Mouse (Mus musculus): ENCODE measurements around the gene Acad10. TPM values are rescaled to one million over a fixed set of nuclear protein-coding genes. Genes with fewer than 3 reads are reported as not detected.
"Not testable (repeated sequence)": the region's sequence is repeated elsewhere in the genome, so short reads cannot be mapped to it uniquely, and the experiment has no call there.

Gene Acad10
- polyA plus RNA-seq, 1 experiment from 2014 or later: 2.4 TPM

GRCm38 (mm10) chr5:121614921-121615320 lies 45.4 kb downstream of the Acad10 start:
- H3K27ac ChIP-seq (replicated peaks; ENCODE audit: low read depth, low read length); DNase-seq; H3K9me3 ChIP-seq (ENCODE audit: control insufficient read depth, low read length); H3K4me1 ChIP-seq (ENCODE audit: control insufficient read depth, insufficient read depth, low read length); ATAC-seq (ENCODE audit: low FRiP score, low TSS enrichment); H3K36me3 ChIP-seq (ENCODE audit: control insufficient read depth, insufficient read depth, low read length); H3K4me3 ChIP-seq (replicated peaks; ENCODE audit: low read depth, low read length); H3K4me2 ChIP-seq (ENCODE audit: low read length); H3K9ac ChIP-seq (replicated peaks; ENCODE audit: low read length); H3K27me3 ChIP-seq (ENCODE audit: control insufficient read depth, insufficient read depth, low read length): not testable (repeated sequence)
- WGBS: 82% methylated on average over 3 of the region's 3 CpGs

GRCm38 (mm10) chr5:121612036-121612435 lies 48.3 kb downstream of the Acad10 start:
- Histone ChIP-seq H3K27me3 (ENCODE audit: control insufficient read depth, insufficient read depth, low read length) (no peaks in the 10 kb centered on the region), H3K4me3 (replicated peaks; ENCODE audit: low read depth, low read length) (no peak overlapping the region), H3K9me3 (ENCODE audit: control insufficient read depth, low read length) (no peaks in the 10 kb centered on the region), H3K4me2 (ENCODE audit: low read length) (no peak overlapping the region), H3K27ac (replicated peaks; ENCODE audit: low read depth, low read length) (no peak overlapping the region), H3K9ac (replicated peaks; ENCODE audit: low read length) (no peak overlapping the region), H3K36me3 (ENCODE audit: control insufficient read depth, insufficient read depth, low read length) (no peaks in the 10 kb centered on the region), H3K4me1 (ENCODE audit: control insufficient read depth, insufficient read depth, low read length) (no peaks in the 10 kb centered on the region)
- 89% methylated on average over 6 of the region's 6 CpGs for WGBS
- DNase-seq (no peak), ATAC-seq (ENCODE audit: low FRiP score, low TSS enrichment) (no peak)

GRCm38 (mm10) chr5:121609556-121610135 lies 50.7 kb downstream of the Acad10 start:
- not testable (repeated sequence) for H3K4me1 ChIP-seq (ENCODE audit: control insufficient read depth, insufficient read depth, low read length); DNase-seq; H3K4me3 ChIP-seq (replicated peaks; ENCODE audit: low read depth, low read length); H3K36me3 ChIP-seq (ENCODE audit: control insufficient read depth, insufficient read depth, low read length); H3K4me2 ChIP-seq (ENCODE audit: low read length); H3K9me3 ChIP-seq (ENCODE audit: control insufficient read depth, low read length); H3K27ac ChIP-seq (replicated peaks; ENCODE audit: low read depth, low read length); H3K27me3 ChIP-seq (ENCODE audit: control insufficient read depth, insufficient read depth, low read length); H3K9ac ChIP-seq (replicated peaks; ENCODE audit: low read length); ATAC-seq (ENCODE audit: low FRiP score, low TSS enrichment)
- 50% methylated on average over 7 of the region's 8 CpGs for WGBS

GRCm38 (mm10) chr5:121606151-121606550 lies 54.2 kb downstream of the Acad10 start:
- no peak overlapping the region for H3K4me3 ChIP-seq (replicated peaks; ENCODE audit: low read depth, low read length)
- DNase-seq (peak; percentile 79), ATAC-seq (ENCODE audit: low FRiP score, low TSS enrichment) (no peak)
- no peaks in the 10 kb centered on the region for H3K36me3 ChIP-seq (ENCODE audit: control insufficient read depth, insufficient read depth, low read length)
- H3K4me1 ChIP-seq (ENCODE audit: control insufficient read depth, insufficient read depth, low read length): 0 out of 2 replicates have a peak, but pooled peaks cover 2% of the 10 kb centered on the region
- no peaks in the 10 kb centered on the region for H3K27me3 ChIP-seq (ENCODE audit: control insufficient read depth, insufficient read depth, low read length)
- no peak overlapping the region for H3K4me2 ChIP-seq (ENCODE audit: low read length)
- H3K9me3 ChIP-seq (ENCODE audit: control insufficient read depth, low read length): no peaks in the 10 kb centered on the region
- no peak overlapping the region for H3K9ac ChIP-seq (replicated peaks; ENCODE audit: low read length)
- no peak overlapping the region for H3K27ac ChIP-seq (replicated peaks; ENCODE audit: low read depth, low read length)
- 2% methylated on average over 2 of the region's 2 CpGs for WGBS

GRCm38 (mm10) chr5:121603815-121604214 lies 56.5 kb downstream of the Acad10 start:
- not testable (repeated sequence) for H3K4me1 ChIP-seq (ENCODE audit: control insufficient read depth, insufficient read depth, low read length); DNase-seq; H3K27ac ChIP-seq (replicated peaks; ENCODE audit: low read depth, low read length); ATAC-seq (ENCODE audit: low FRiP score, low TSS enrichment); H3K9ac ChIP-seq (replicated peaks; ENCODE audit: low read length); H3K4me3 ChIP-seq (replicated peaks; ENCODE audit: low read depth, low read length); H3K4me2 ChIP-seq (ENCODE audit: low read length); H3K9me3 ChIP-seq (ENCODE audit: control insufficient read depth, low read length); H3K36me3 ChIP-seq (ENCODE audit: control insufficient read depth, insufficient read depth, low read length); H3K27me3 ChIP-seq (ENCODE audit: control insufficient read depth, insufficient read depth, low read length)
- WGBS: 78% methylated on average over 1 of the region's 1 CpGs

GRCm38 (mm10) chr5:121601547-121602299 lies 58.6 kb downstream of the Acad10 start:
- Histone ChIP-seq H3K36me3 (ENCODE audit: control insufficient read depth, insufficient read depth, low read length) (no peaks in the 10 kb centered on the region), H3K4me3 (replicated peaks; ENCODE audit: low read depth, low read length) (no peak overlapping the region), H3K4me1 (ENCODE audit: control insufficient read depth, insufficient read depth, low read length) (0 out of 2 replicates have a peak, but pooled peaks cover 2% of the 10 kb centered on the region), H3K9ac (replicated peaks; ENCODE audit: low read length) (no peak overlapping the region), H3K4me2 (ENCODE audit: low read length) (no peak overlapping the region), H3K27ac (replicated peaks; ENCODE audit: low read depth, low read length) (no peak overlapping the region), H3K27me3 (ENCODE audit: control insufficient read depth, insufficient read depth, low read length) (no peaks in the 10 kb centered on the region), H3K9me3 (ENCODE audit: control insufficient read depth, low read length) (no peaks in the 10 kb centered on the region)
- WGBS: 32% methylated on average over 9 of the region's 9 CpGs
- no peak for ATAC-seq (ENCODE audit: low FRiP score, low TSS enrichment)
- DNase-seq: peak; percentile 91

DNA sequence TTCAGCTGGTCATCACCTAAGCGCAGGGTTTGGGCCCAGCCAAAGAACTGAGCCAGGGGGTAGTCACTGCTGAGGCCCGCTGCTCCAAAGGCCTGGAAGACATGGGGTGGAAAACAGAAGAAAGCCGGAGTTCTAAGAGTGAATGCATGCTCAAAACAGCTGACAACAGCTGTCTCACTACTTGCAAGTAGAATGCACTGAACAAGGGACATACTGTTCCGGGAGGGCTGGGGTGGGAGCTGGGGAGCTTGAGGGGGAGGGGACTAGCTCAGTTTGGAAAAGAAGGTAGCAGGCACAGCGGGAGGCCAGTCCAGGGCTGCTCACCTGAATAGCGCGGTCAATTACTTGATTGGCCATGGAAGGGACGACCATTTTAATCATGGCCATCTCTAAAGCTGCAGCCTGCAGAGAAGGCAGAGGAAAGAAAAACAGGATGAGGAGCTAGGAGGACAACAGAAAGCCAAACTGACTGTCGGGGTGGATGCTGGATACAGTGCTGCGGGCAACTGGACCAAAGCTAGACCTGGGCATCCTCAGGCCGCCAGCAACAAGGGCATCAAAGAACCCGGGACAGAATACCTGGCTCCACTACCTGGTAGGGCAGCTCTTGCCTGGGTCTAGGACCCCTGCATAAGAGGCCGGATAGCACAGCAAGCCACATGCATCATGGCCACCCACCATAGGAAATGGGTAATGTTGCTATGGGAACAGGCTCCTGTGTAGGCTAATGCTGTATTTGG lies 61.3 kb downstream of the Acad10 start:
- 65% methylated on average over 13 of the region's 13 CpGs for WGBS
- H3K4me1 ChIP-seq (ENCODE audit: control insufficient read depth, insufficient read depth, low read length): peaks cover 6% of the 10 kb centered on the region; the same call in 1 of the 2 replicates
- no peaks in the 10 kb centered on the region for H3K9me3 ChIP-seq (ENCODE audit: control insufficient read depth, low read length)
- H3K27me3 ChIP-seq (ENCODE audit: control insufficient read depth, insufficient read depth, low read length): no peaks in the 10 kb centered on the region
- H3K36me3 ChIP-seq (ENCODE audit: control insufficient read depth, insufficient read depth, low read length): no peaks in the 10 kb centered on the region
- no peak overlapping the region for H3K9ac ChIP-seq (replicated peaks; ENCODE audit: low read length)
- ATAC-seq (ENCODE audit: low FRiP score, low TSS enrichment) (no peak), DNase-seq (no peak)
- H3K4me3 ChIP-seq (replicated peaks; ENCODE audit: low read depth, low read length): no peak overlapping the region
- H3K4me2 ChIP-seq (ENCODE audit: low read length): no peak overlapping the region
- no peak overlapping the region for H3K27ac ChIP-seq (replicated peaks; ENCODE audit: low read depth, low read length)

DNA sequence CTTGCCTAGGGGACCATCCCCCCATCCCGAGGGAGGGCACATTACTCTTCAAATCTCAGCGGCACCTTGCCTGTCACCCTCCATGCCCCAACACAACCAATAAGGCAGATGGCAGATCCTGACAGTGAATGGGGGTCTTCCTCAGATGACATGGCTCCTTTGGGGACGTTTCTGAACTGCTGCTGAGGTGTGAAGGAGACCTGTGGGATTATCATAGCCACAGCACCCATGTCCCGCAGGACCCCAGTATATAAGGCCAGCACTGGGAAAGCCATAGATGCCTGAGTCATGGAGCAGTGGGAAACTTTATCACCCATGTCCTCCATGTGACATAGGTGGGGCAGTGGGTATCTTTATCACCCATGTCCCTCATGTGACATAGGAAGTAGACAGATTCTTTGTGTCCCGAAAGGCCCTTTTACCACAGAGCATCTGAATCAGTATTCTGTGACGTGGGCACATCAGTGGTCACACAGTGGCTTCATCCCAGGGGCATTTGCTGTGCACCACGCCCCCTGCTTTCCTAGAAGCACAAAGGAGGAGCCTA lies 62.2 kb downstream of the Acad10 start:
- Histone ChIP-seq H3K4me3 (replicated peaks; ENCODE audit: low read depth, low read length) (no peak overlapping the region), H3K9me3 (ENCODE audit: control insufficient read depth, low read length) (no peaks in the 10 kb centered on the region), H3K9ac (replicated peaks; ENCODE audit: low read length) (no peak overlapping the region), H3K27ac (replicated peaks; ENCODE audit: low read depth, low read length) (no peak overlapping the region), H3K36me3 (ENCODE audit: control insufficient read depth, insufficient read depth, low read length) (no peaks in the 10 kb centered on the region), H3K4me1 (ENCODE audit: control insufficient read depth, insufficient read depth, low read length) (peaks cover 11% of the 10 kb centered on the region; the same call in 1 of the 2 replicates), H3K4me2 (ENCODE audit: low read length) (no peak overlapping the region), H3K27me3 (ENCODE audit: control insufficient read depth, insufficient read depth, low read length) (no peaks in the 10 kb centered on the region)
- DNase-seq (no peak), ATAC-seq (ENCODE audit: low FRiP score, low TSS enrichment) (no peak)
- WGBS: 81% methylated on average over 7 of the region's 7 CpGs

Measured in midbrain, embryonic 14.5 days (tissue).